Mouse (Mus musculus): ENCODE measurements around the gene Smad6. TPM values are rescaled to one million over a fixed set of nuclear protein-coding genes. Genes with fewer than 3 reads are reported as not detected.

Gene Smad6
- polyA plus RNA-seq, 1 experiment from 2014 or later, result 1.8 TPM

DNA sequence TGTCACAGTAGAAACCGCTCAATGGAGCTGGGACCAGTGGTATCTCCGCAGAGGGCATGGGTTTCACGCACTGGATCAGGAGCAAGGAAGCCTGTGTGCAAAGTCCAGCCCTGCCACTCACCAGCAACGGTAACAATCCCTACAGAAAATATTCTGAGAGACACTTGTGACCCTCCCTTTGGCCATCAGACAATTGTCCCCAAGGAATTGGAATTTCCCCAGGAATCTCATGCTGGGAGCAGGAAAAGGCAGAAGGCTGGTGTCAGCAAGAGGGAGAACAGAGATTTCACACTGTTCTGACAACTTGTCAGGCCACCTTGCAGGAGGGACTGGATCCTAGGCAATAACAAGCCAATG, 61.1 kb downstream of the Smad6 start:
- Histone ChIP-seq H3K9ac (replicated peaks) (no peak overlapping the region), H3K27ac (ENCODE audit: low read depth) (peak overlapping the region; percentile 44), H3K4me2 (ENCODE audit: low read depth, low read length) (0 out of 2 replicates have a peak overlapping the region, but pooled peaks have one; percentile 22)

DNA sequence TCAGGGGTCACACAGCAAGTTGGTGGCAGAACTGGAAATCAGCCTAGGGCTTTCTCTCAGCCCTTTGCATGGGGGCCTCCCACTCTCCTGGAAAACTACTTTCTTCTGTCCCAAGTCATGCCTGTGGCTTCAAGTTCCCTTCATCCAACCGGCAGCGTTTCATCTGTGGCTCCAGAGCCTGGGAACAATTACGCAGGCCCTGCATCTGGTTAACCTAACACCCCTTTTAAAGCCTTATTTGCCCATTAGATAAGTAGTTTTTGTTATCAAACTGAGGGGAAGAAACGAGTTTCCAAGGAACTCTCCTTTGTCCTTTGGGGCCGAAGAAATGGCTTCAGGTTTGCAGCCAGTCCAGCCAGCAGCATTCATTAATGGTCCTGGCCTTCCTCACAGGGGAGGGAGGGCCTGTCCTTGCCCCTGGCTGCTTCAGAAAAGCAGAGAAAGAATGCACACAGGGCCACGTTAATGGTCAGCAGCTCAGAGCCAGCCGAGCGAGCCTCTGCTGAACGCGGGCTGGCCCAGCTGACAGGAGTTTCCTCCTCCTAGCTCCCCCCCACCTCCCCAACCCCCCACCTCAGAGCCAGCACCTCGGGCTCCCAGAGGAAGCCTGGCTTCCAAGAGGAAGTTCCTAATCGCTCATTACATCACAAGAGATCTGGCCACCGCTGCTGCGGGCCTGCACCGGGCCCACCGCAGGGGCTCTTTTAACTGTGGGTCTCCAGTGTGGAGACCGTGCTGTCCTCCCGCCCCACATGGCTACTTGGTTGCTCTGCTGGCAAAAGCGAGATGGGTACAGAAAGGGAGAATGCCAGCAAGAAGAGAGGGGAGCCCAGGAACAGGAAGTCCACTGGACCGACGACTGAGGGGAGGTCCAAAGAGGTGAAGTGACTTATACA, 61.7 kb downstream of the Smad6 start:
- DNase-seq (no peak), ATAC-seq (no peak)
- WGBS (ENCODE audit: insufficient replicate concordance), result 24% methylated on average over 21 of the region's 21 CpGs
- no peak for TF ChIP-seq CTCF (IDR thresholded peaks at IDR 0.05; ENCODE audit: low read depth)
- no peak for TF ChIP-seq EP300 (IDR thresholded peaks at IDR 0.05; ENCODE audit: low read depth)
- Histone ChIP-seq H3K4me2 (ENCODE audit: low read depth, low read length) (0 out of 2 replicates have a peak overlapping the region, but pooled peaks have one; percentile 22), H3K27me3 (ENCODE audit: insufficient read depth, low read length) (no peaks in the 10 kb centered on the region), H3K9ac (replicated peaks) (no peak overlapping the region), H3K4me3 (ENCODE audit: low read depth, low read length) (no peak overlapping the region), H3K27ac (ENCODE audit: low read depth) (peak overlapping the region; percentile 44), H3K4me1 (ENCODE audit: insufficient read depth) (peaks cover 19% of the 10 kb centered on the region), H3K36me3 (replicated peaks; ENCODE audit: insufficient read depth, low read length) (no peaks in the 10 kb centered on the region), H3K9me3 (ENCODE audit: low read length) (no peaks in the 10 kb centered on the region)

More for the DNA sequence above, 61.1 kb downstream of the Smad6 start:
- H3K4me3 ChIP-seq (ENCODE audit: low read depth, low read length), result no peak overlapping the region
- no peak for ATAC-seq
- 34% methylated on average over 4 of the region's 4 CpGs for WGBS (ENCODE audit: insufficient replicate concordance)
- no peak for TF ChIP-seq EP300 (IDR thresholded peaks at IDR 0.05; ENCODE audit: low read depth)
- TF ChIP-seq CTCF (IDR thresholded peaks at IDR 0.05; ENCODE audit: low read depth), result no peak
- H3K36me3 ChIP-seq (replicated peaks; ENCODE audit: insufficient read depth, low read length), result no peaks in the 10 kb centered on the region
- peaks cover 19% of the 10 kb centered on the region for H3K4me1 ChIP-seq (ENCODE audit: insufficient read depth)
- no peak for DNase-seq
- H3K27me3 ChIP-seq (ENCODE audit: insufficient read depth, low read length), result no peaks in the 10 kb centered on the region
- no peaks in the 10 kb centered on the region for H3K9me3 ChIP-seq (ENCODE audit: low read length)

DNA sequence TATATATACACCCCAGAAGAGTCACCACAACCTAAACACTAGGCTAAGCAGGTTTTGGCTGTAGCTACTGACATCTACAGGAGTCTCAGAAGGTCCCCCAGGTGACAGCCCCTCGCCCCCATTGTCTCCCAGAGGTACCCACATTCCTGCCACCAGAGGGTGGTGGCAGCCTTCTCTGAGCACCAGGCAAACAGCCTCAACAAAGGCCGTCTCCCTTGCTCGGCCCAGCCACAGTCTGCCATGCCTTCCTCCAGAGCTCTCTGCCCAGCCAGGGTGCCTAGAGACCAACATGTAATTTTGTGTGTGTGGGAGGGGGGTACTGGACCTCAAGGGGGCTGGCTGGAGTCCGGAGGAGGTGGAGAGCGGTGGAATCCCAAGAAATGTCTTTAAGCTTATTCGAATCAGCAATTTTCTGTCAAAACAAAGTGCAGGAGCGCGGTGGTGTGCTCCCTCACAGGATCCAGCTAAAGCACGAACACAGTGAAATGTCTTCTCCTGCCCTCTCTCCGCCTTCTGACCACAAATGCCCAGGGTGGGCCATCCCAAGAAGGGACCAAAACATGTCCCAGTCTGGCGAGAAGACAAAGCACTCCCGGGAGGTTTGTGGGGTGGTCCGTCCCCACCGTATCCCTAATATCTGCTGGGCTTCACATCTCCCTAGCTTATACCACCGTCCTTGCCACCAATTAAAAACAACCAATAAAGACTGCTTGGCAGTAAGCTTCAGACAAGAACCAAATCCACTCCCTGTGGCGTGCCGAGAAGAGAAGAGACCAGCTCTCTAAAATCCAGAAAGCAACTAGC, 62.5 kb downstream of the Smad6 start:
- Histone ChIP-seq H3K36me3 (replicated peaks; ENCODE audit: insufficient read depth, low read length) (no peaks in the 10 kb centered on the region), H3K27me3 (ENCODE audit: insufficient read depth, low read length) (no peaks in the 10 kb centered on the region), H3K27ac (ENCODE audit: low read depth) (no peak overlapping the region; the same call in 1 of the 2 replicates), H3K4me2 (ENCODE audit: low read depth, low read length) (no peak overlapping the region), H3K4me3 (ENCODE audit: low read depth, low read length) (no peak overlapping the region), H3K9ac (replicated peaks) (no peak overlapping the region), H3K9me3 (ENCODE audit: low read length) (no peaks in the 10 kb centered on the region), H3K4me1 (ENCODE audit: insufficient read depth) (peaks cover 17% of the 10 kb centered on the region)
- peak; percentile 57 for DNase-seq
- ATAC-seq, result no peak; the same call in 1 of the 2 replicates
- TF ChIP-seq CTCF (IDR thresholded peaks at IDR 0.05; ENCODE audit: low read depth), result peak; percentile 78
- TF ChIP-seq EP300 (IDR thresholded peaks at IDR 0.05; ENCODE audit: low read depth), result no peak
- 64% methylated on average over 17 of the region's 17 CpGs for WGBS (ENCODE audit: insufficient replicate concordance)

DNA sequence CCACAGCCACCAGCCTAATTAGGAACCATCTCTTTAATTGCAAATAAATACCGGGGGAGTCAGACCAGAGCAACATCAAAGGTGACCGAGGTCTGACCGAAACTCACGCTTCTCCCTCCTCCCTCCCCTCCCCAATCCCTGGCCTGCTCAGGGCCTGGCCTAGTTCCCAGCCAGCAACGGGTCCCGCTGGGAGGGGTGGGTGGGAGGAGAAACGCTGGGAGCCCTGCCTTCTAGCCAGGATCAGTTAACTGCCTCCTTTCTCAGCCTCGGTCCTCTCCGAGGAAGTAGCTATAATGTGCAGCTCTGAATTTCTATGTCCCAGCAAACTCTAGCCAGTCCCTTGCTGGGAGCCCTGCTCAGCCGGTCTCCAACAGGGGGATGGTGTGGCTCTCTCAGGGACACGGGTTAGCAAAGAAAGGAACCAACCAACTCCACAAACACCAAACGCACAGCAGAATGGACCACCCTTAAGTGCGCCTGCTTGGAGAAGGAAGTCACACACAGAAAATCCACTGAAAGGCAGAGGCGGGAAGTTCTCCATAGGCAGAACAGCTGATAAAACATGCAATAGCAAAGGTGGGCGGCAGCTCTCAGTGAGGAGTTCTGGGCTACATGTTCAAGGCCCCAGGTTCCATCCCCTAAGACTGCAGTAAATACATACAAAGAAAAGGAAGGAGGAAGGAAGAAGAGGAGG, 63.4 kb downstream of the Smad6 start:
- Histone ChIP-seq H3K27ac (ENCODE audit: low read depth) (no peak overlapping the region; the same call in 1 of the 2 replicates), H3K9me3 (ENCODE audit: low read length) (no peaks in the 10 kb centered on the region), H3K4me2 (ENCODE audit: low read depth, low read length) (no peak overlapping the region), H3K4me3 (ENCODE audit: low read depth, low read length) (no peak overlapping the region), H3K4me1 (ENCODE audit: insufficient read depth) (peaks cover 17% of the 10 kb centered on the region), H3K36me3 (replicated peaks; ENCODE audit: insufficient read depth, low read length) (no peaks in the 10 kb centered on the region), H3K9ac (replicated peaks) (0 out of 2 replicates have a peak overlapping the region, but pooled peaks have one; percentile 8), H3K27me3 (ENCODE audit: insufficient read depth, low read length) (no peaks in the 10 kb centered on the region)
- DNase-seq (peak; percentile 54), ATAC-seq (peak; percentile 33; the same call in 1 of the 2 replicates)
- no peak for TF ChIP-seq CTCF (IDR thresholded peaks at IDR 0.05; ENCODE audit: low read depth)
- WGBS (ENCODE audit: insufficient replicate concordance), result 43% methylated on average over 15 of the region's 15 CpGs

DNA sequence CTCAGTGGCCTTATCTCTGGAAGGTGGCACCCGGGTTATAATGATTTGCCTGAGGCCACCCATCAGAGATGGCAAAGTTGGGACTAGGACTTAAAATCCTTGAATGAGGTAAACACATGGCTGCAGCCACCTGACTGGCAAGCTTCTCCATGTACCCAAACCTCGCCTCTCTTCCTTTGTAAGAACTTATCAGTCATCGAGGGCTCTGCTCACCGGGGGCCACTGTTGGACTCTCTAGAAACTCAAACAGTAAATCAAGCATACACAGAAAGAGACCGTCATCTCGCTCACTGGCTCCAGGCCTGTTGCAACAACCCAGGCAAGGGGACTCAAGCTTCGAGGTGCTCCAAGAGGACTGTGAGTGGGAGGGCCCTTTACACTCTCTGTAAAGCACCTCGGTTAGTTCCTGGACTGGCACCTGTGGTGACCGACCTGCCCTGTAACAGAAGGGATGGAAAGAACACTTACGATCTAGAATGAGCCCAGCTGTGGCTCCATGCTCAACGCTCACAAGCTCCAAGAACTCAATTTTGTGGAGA, 64.1 kb downstream of the Smad6 start:
- peaks cover 17% of the 10 kb centered on the region for H3K4me1 ChIP-seq (ENCODE audit: insufficient read depth)
- 56% methylated on average over 11 of the region's 11 CpGs for WGBS (ENCODE audit: insufficient replicate concordance)
- no peak overlapping the region for H3K27ac ChIP-seq (ENCODE audit: low read depth)

More for the DNA sequence above, 64.1 kb downstream of the Smad6 start:
- H3K9ac ChIP-seq (replicated peaks), result no peak overlapping the region
- ATAC-seq, result no peak
- H3K4me2 ChIP-seq (ENCODE audit: low read depth, low read length), result no peak overlapping the region
- H3K4me3 ChIP-seq (ENCODE audit: low read depth, low read length), result no peak overlapping the region
- no peaks in the 10 kb centered on the region for H3K36me3 ChIP-seq (replicated peaks; ENCODE audit: insufficient read depth, low read length)
- H3K27me3 ChIP-seq (ENCODE audit: insufficient read depth, low read length), result no peaks in the 10 kb centered on the region
- no peak for DNase-seq
- TF ChIP-seq CTCF (IDR thresholded peaks at IDR 0.05; ENCODE audit: low read depth), result no peak
- no peak for TF ChIP-seq EP300 (IDR thresholded peaks at IDR 0.05; ENCODE audit: low read depth)
- no peaks in the 10 kb centered on the region for H3K9me3 ChIP-seq (ENCODE audit: low read length)
